Mouse (Mus musculus): ENCODE results near the gene Ccdc71. TPM values are rescaled to one million over a fixed set of nuclear protein-coding genes. Genes with fewer than 3 reads are reported as not detected.
A peak's percentile ranks its signal among the peaks of the same experiment; 100 is the strongest.

Gene Ccdc71
- total RNA-seq, 2 experiments from 2014 or later = 25.8 to 26.4 TPM

DNA sequence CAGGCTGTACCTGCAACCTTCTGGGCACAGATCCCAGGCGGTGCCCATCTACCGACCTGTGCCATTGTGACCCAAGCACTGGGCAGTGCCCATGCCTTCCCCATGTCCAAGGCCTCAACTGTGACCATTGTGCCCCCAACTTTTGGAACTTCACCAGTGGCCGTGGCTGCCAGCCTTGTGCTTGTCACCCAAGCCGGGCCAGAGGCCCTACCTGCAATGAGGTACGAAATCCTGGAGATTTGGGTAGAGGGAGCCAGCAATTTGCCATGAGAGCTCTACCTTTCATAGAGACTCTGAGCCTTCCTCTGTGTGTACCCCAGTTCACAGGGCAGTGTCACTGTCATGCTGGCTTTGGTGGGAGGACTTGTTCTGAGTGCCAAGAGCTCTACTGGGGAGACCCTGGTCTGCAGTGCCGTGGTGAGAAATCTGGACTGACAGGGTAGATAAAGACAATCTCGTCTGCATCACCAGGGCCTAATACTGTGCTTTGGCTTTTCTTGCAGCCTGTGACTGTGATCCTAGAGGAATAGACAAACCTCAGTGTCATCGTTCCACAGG is 26.7 kb downstream of the Ccdc71 start:
- DNase-seq (ENCODE audit: low spot score) = no peak
- intact Hi-C loops (cut with DNase I) = no loop called here

DNA sequence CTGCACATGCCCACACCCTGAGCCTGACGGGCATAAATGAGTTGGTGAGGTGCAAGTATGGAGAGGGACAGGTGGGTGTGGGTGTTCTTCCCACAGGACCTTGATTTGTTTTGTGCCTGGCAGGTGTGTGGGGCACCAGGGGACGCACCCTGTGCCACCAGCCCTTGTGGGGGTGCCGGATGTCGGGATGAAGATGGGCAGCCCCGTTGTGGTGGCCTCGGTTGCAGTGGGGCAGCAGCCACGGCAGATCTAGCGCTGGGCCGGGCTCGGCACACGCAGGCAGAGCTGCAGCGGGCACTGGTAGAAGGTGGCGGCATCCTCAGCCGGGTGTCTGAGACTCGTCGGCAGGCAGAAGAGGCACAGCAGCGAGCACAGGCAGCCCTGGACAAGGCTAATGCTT is 28.1 kb downstream of the Ccdc71 start:
- intact Hi-C loops (cut with DNase I) = no loop called here
- DNase-seq (ENCODE audit: low spot score) = no peak

DNA sequence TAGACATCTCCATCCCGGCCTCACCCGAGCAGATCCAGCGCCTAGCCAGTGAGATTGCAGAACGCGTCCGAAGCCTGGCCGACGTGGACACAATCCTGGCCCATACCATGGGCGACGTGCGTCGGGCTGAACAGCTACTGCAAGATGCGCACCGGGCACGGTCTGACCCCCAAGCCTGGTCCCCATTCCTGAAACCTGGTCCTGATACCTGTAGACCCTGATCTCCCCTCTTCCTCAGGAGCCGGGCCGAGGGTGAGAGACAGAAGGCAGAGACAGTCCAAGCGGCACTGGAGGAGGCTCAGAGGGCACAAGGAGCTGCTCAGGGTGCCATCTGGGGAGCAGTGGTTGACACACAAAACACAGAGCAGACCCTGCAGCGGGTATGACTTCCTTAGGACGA is 28.9 kb downstream of the Ccdc71 start:
- intact Hi-C loops (cut with DNase I) = no loop called here
- DNase-seq (ENCODE audit: low spot score) = no peak

DNA sequence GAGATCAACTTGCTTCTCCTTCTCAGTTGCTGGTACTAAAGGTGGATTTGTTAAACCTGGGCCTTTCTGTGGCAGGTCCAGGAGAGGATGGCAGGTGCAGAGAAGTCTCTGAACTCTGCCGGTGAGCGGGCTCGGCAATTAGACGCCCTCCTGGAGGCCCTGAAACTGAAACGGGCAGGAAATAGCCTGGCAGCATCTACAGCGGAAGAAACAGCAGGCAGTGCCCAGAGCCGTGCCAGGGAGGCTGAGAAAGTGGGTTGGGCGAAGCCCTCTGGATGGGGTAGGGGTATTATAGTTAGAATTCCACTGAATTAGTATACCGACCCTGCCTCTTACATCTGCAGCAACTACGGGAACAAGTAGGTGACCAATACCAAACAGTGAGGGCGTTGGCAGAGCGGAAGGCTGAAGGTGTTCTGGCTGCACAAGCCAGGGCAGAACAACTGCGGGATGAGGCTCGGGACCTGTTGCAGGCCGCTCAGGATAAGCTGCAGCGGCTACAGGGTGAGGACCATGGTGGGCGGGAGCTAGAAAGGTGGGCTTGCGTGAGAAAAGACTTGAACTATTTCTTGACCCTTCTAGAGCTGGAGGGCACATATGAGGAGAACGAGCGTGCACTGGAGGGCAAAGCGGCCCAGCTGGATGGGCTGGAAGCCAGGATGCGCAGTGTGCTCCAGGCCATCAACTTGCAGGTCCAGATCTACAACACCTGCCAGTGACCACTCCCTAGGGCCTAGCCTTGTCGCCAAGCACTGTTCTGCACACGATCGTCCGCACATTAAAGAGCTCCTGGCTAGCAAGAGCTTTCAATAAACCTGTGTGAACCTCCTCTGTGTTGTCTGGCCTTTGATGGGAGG is 29.6 kb downstream of the Ccdc71 start:
- intact Hi-C loops (cut with DNase I) = no loop called here
- no peak for DNase-seq (ENCODE audit: low spot score)

DNA sequence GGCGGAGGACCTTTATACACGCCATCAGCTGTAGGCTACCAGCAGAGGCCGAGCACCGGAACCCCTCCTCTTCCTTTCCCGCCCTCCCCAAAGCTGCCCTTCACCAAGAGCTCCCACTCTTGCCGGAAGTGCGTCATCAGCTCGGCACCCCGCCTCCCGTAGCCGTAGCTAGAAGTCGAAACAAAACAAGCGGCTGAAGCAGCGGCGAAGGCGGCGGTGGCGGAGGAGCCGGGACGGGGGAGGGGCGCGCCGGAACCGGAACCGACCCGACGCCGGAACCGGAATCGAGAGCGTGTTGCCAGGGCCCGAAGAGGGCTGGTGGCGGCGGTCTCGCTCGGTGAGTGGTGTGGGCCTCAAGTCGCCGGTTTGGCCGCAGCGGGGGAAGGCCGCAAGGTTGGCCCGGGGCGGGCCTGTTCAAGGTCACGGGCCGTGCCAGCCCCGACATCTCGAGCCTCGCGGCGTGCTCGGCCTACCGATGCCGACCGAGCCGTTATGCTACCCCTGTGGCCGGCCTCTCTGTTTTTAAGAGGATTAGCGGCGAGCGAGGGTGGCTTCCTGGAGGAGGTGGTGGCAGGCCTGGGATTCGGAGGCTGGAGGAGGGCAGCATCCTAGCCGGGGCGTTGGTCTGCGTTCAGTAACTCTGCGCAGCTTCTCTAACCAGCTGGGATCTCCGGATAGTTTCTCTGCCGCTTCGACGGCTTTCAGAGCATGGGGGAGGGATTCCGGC is 30.4 kb downstream of the Ccdc71 start, which contains the start of gene Usp19:
Gene Usp19 (plus strand): TSS at position 44 of the 727 bp plus-strand sequence.
- intact Hi-C loops (cut with DNase I) = no loop called here

DNA sequence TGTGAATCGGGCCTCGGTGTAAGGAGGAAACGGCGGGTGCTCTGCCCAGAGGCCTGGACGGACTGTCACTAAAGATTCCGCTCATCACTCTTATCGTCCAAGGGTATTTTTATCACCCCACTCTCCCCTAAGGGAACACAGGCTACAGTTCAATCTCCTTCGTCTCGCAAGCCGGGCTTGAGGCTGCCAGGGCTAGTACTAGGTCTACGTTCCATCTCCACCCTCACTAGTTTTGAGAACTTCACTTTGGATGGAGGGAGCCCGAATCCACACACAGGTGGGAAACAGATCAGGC is 30.9 kb downstream of the Ccdc71 start:
- intact Hi-C loops (cut with DNase I) = no loop called here
- no peak for DNase-seq (ENCODE audit: low spot score)

More for the DNA sequence above, 30.4 kb downstream of the Ccdc71 start, which contains the start of gene Usp19:
- peak; percentile 95 for DNase-seq (ENCODE audit: low spot score)

DNA sequence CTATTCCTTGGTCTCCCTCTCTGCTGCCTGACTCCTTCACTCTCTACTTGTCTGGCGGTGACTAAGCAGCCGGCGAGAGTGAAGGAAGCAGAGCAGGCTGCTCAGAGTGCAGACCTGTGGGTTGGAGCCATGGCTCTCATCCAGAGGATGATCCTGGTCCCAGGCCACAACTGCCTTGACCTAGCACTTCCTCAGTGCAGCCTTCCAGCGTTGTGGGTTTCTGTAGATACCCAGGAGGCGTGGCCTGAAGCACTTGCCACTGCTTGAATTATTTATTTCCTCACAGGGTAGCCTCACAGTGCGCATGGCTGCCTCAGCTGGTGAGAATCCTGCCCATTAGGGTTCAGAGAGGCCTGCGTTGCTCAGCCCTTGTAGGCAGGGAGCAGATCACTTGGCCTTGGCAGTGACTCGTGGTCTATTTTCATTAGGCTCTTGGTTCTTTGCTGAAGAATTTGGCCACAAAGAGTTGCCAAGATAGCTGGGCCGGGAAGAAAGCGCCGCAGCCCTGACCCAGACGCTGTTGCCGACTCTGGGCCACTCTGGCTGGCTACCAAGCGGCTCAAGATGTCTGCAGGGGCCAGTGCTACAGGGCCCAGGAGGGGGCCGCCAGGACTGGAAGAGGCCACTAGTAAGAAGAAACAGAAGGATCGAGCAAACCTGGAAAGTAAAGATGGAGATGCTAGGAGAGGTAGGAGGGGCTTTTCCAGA is 31.9 kb downstream of the Ccdc71 start:
- intact Hi-C loops (cut with DNase I) = loop anchor here (2.0 kb wide), 1 partner anchor 23 kb away; no protein-coding TSS in a partner anchor
- DNase-seq (ENCODE audit: low spot score) = no peak

DNA sequence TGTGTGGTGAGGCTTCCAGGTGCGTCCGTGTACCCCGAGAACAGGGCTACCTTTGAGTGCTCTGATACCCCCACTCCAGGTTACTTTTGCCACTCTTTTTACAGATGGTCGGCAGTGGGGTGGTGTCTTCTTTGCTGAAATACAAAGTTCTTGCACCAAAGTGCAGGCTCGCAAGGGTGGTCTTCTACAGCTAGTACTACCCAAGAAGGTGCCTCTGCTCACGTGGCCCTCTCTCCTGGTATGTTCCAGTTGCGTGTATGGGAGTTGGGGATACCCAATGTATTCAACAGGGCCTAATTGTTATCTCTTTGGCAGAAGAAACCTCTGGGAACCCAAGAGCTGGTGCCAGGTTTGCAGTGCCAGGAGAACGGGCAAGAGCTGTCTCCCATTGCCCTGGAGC is 32.9 kb downstream of the Ccdc71 start:
- intact Hi-C loops (cut with DNase I) = loop anchor here (2.0 kb wide), 1 partner anchor 22 kb away; no protein-coding TSS in a partner anchor

DNA sequence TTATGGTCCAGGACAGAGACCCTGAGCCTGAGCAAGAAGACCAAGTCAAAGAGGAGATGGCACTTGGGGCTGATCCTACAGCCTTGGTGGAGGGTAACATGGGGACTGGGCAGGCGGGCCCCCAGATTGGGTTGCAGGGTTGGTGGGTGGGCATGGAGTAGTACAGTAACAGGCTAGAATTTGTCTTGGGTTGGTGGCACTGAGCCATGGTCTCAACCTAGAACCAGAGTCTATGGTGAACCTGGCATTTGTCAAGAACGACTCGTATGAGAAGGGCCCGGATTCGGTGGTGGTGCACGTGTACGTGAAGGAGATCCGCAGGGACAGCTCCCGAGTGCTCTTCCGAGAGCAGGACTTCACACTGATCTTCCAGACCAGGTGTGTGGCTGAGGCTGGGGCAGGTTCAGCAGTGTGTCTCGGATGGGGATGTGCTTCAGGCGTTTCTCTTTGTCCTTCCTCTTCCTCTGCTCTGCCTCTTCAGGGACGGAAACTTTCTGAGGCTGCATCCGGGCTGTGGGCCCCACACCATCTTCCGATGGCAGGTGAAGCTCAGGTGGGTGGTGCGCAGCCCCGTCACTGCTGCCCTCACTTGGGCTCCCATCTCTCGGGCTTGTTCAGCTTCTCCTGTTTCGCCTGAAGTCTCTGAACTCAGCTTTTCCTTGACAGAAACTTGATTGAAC is 34.0 kb downstream of the Ccdc71 start:
- intact Hi-C loops (cut with DNase I) = no loop called here
- no peak for DNase-seq (ENCODE audit: low spot score)

More for the DNA sequence above, 32.9 kb downstream of the Ccdc71 start:
- DNase-seq (ENCODE audit: low spot score) = no peak

DNA sequence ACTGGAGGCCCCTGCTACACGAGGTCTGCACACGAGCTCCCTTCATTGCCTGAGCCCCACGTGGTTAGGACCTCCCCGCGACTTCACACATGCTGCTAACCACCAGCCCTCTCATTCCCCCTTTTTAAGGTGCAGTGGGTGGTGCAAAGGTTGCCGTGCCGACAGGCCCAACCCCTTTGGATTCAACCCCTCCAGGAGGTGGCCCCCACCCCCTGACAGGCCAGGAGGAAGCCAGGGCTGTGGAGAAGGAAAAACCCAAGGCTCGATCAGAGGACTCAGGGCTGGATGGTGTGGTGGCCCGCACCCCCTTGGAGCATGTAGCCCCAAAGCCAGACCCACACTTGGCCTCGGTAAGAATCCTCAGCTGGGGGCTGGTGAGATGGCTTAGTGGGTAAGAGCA is 34.6 kb downstream of the Ccdc71 start:
- intact Hi-C loops (cut with DNase I) = no loop called here
- DNase-seq (ENCODE audit: low spot score) = no peak

DNA sequence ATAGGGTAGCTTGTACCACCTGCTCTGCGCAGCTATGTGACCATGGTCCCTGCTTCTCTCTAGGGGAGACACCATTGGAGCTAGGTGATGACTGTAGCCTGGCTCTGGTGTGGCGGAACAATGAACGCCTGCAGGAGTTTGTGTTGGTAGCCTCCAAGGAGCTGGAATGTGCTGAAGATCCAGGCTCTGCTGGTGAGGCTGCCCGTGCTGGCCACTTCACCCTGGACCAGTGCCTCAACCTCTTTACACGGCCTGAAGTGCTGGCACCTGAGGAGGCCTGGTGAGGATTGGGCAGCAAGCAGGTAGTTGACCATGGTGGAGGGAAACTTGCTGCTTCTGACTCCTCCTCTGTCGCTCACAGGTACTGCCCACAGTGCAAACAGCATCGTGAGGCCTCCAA is 38.9 kb downstream of the Ccdc71 start:
- DNase-seq (ENCODE audit: low spot score) = no peak
- intact Hi-C loops (cut with DNase I) = no loop called here

DNA sequence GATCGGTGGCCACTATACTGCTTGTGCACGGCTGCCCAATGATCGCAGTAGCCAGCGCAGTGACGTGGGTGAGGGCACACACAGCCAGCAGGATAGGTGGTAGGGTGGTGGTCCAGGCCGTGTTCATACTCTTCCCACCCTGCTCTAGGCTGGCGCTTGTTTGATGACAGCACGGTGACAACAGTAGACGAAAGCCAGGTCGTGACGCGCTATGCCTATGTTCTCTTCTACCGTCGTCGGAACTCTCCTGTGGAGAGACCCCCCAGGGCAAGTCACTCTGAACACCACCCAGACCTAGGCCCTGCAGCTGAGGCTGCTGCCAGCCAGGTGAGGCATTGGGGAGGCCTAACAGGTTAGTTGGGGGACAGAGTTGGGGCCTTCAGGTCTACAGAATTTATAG is 39.6 kb downstream of the Ccdc71 start:
- intact Hi-C loops (cut with DNase I) = no loop called here
- no peak for DNase-seq (ENCODE audit: low spot score)

DNA sequence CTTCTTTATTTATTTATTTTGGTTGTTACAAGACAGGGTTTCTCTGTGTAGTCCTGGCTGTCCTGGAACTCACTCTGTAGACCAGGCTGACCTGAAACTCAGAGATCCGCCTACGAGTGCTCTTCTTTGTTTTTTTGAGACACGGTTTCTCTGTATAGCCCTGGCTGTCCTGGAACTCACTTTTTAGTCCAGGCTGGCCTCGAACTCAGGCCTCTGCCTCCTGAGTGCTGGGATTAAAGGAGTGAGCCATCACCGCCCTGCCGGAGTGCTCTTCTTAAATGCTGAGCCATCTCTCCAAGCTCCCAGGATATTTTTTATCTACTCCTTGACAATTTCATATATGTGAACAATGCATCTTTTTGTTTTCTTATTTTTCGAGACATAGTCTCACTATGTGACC is 46.6 kb downstream of the Ccdc71 start:
- intact Hi-C loops (cut with DNase I) = no loop called here
- no peak for DNase-seq (ENCODE audit: low spot score)

DNA sequence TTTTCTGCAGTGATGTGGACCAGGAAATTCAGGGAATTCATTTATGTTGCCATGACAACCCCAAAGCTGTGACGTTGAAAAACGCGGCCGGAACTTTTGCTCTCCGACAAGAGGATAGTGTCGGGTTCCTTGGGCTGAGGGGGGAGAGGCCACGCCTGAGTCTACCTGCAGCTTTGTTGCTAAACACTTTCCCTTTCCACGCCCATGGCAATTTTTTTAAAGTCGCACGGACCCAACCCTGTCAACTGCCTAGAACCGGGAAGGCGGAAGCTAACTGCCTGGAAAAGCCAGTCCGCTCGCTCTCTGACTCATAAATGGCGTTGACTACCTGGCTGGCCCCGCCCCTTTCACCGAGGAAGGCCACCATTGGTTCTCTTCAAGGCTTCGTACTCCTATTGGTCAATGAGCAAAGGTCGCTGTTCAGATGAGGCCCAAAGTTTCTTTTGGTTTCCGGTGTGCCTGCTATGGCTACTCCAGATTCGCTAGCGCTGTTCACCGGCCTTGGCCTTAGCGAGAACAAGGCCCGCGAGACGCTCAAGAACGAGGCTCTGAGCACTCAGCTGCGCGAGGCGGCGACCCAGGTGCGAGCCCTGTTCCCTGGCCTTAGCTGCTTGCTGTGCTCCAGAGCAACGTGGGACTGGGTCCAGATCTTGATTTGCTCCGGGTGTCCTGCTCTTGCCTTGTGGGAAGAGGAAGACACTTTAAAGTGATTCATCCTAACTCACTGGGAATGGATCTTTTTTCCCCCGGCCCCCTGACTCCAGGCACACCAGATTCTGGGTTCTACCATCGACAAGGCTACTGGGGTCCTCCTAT is 47.5 kb downstream of the Ccdc71 start, which contains the start of gene Qars:
Gene Qars (plus strand): TSS at position 88 of the 816 bp plus-strand sequence.
- peak; percentile 90 for DNase-seq (ENCODE audit: low spot score)
- intact Hi-C loops (cut with DNase I) = no loop called here

DNA sequence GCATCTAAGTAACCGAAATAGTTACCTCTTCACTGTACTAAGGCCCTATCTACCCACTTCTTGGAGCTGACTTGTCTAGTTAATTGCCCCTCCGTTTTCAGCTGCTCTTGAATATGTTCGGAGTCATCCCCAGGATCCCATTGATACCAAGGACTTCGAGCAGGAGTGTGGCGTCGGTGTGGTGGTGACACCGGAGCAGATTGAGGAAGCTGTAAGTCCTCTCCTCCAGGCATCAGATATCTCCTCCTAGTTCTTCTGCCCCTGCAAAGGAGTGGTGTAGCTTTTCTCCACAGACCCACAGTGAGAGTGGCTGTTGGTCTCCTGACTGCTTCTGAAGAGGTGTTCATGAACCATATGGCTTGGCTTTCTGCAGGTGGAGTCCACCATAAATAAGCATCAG is 48.4 kb downstream of the Ccdc71 start:
- intact Hi-C loops (cut with DNase I) = no loop called here
- DNase-seq (ENCODE audit: low spot score) = no peak
